Mouse (Mus musculus) myocyte (in vitro differentiated cells): ENCODE data around the gene Dctpp1. TPM values are rescaled to one million over a fixed set of nuclear protein-coding genes. Genes with fewer than 3 reads are reported as not detected.

Experiments
- H3K27me3 ChIP-seq: one replicate; pipeline ENCODE4 v1.6.1; 2011; ENCODE audit not compliant: control insufficient read depth, insufficient read depth, insufficient read length
- H3K36me3 ChIP-seq: one replicate; pipeline ENCODE4 v1.6.1; 2011; ENCODE audit not compliant: control insufficient read depth, insufficient read depth
- H3K4me2 ChIP-seq: one replicate; pipeline ENCODE4 v1.6.1; 2011; ENCODE audit warnings: low read depth, control low read depth
- H3K4me3 ChIP-seq: one replicate; pipeline ENCODE4 v1.5.1; 2011; ENCODE audit warnings: mild to moderate bottlenecking, control low read depth, moderate library complexity
- H3K79me2 ChIP-seq: one replicate; pipeline ENCODE4 v1.6.1; 2011; ENCODE audit not compliant: control insufficient read depth, insufficient read depth
- H3ac ChIP-seq: one replicate; pipeline ENCODE4 v1.6.1; 2011; ENCODE audit not compliant: control insufficient read depth, insufficient read length
- CEBPB ChIP-seq: IDR thresholded peaks from 2 replicates; pipeline ENCODE4 v1.6.1; 2011; ENCODE audit warnings: mild to moderate bottlenecking, moderate library complexity; ENCODE audit not compliant: poor library complexity, insufficient read depth, severe bottlenecking
- E2F4 ChIP-seq: IDR thresholded peaks from one replicate; pipeline ENCODE4 v1.6.1; 2011; ENCODE audit warnings: mild to moderate bottlenecking, control low read depth, moderate library complexity; ENCODE audit not compliant: insufficient read depth
- MAX ChIP-seq: IDR thresholded peaks from one replicate; pipeline ENCODE4 v1.6.1; 2011; ENCODE audit warnings: low read depth, mild to moderate bottlenecking, control low read depth
- MYOD1 ChIP-seq, 3 experiments: IDR thresholded peaks; one replicate each; pipeline ENCODE4 v1.6.1; 2011; ENCODE audit warnings: control low read depth in 2 of 3, low read depth in 2 of 3, mild to moderate bottlenecking in 2 of 3, moderate library complexity in 1 of 3; ENCODE audit not compliant: insufficient read length in 2 of 3, control insufficient read depth in 1 of 3
- MYOG ChIP-seq, 3 experiments: IDR thresholded peaks; one replicate each; pipeline ENCODE4 v1.6.1; 2011; ENCODE audit warnings: control low read depth in 2 of 3, low read depth in 2 of 3, mild to moderate bottlenecking in 2 of 3; ENCODE audit not compliant: insufficient read length in 2 of 3, control insufficient read depth in 1 of 3, insufficient read depth in 1 of 3
- POLR2A ChIP-seq: IDR thresholded peaks from one replicate; pipeline ENCODE4 v1.6.1; 2011; ENCODE audit warnings: low read depth, mild to moderate bottlenecking, control low read depth, moderate library complexity; ENCODE audit not compliant: insufficient read length
- POLR2AphosphoS2 ChIP-seq: IDR thresholded peaks from one replicate; pipeline ENCODE4 v1.6.1; 2011; ENCODE audit warnings: low read depth, control low read depth; ENCODE audit not compliant: insufficient read length
- REST ChIP-seq: IDR thresholded peaks from one replicate; pipeline ENCODE4 v1.6.1; 2011; ENCODE audit warnings: mild to moderate bottlenecking, control low read depth, moderate library complexity; ENCODE audit not compliant: insufficient read depth, insufficient read length
- SRF ChIP-seq: IDR thresholded peaks from one replicate; pipeline ENCODE4 v1.6.1; 2011; ENCODE audit warnings: low read depth; ENCODE audit not compliant: control insufficient read depth, insufficient read length
- TCF12 ChIP-seq: IDR thresholded peaks from one replicate; pipeline ENCODE4 v1.6.1; 2011; ENCODE audit warnings: mild to moderate bottlenecking, control low read depth; ENCODE audit not compliant: poor library complexity, insufficient read depth, severe bottlenecking
- TCF3 ChIP-seq: IDR thresholded peaks from one replicate; pipeline ENCODE4 v1.6.1; 2011; ENCODE audit warnings: low read depth, control low read depth; ENCODE audit not compliant: insufficient read length
- USF1 ChIP-seq: IDR thresholded peaks from one replicate; pipeline ENCODE4 v1.6.1; 2011; ENCODE audit warnings: low read depth, mild to moderate bottlenecking, control low read depth, moderate library complexity
- polyA plus RNA-seq: library from polyadenylated mRNA; unstranded; fragments of >200 nt; fragmentation: generic; extraction: Trizol; gene quantifications from one replicate; pipeline ENCODE4 v1.2.1, GENCODE M21; 2012; ENCODE audit warnings: missing spikeins

Dctpp1 gene
- polyA plus RNA-seq, 1 experiment = 76.9 TPM

GRCm38 (mm10) chr7:127273925-127274789 is 13.6 kb upstream of the Dctpp1 start, which contains the start of gene Sephs2:
Gene Sephs2, minus strand, starts transcription at chr7:127274055.
- peak in 1 of 3 experiments; percentile 3 for TF ChIP-seq MYOD1 (IDR thresholded peaks at IDR 0.05; ENCODE audit: control insufficient read depth in 1 of 3, insufficient read length in 2 of 3, low read depth in 2 of 3)
- TF ChIP-seq TCF3 = no peak
- TF ChIP-seq USF1 = peak; percentile 42
- TF ChIP-seq E2F4 = no peak
- no peak for TF ChIP-seq TCF12
- TF ChIP-seq REST = peak; percentile 20
- TF ChIP-seq MAX = no peak
- peak; percentile 97 for TF ChIP-seq POLR2A
- no peak for TF ChIP-seq MYOG (IDR thresholded peaks at IDR 0.05; ENCODE audit: control insufficient read depth in 1 of 3, insufficient read depth in 1 of 3, insufficient read length in 2 of 3, low read depth in 2 of 3)
- no peak for TF ChIP-seq SRF
- TF ChIP-seq POLR2AphosphoS2 = peak; percentile 93
- 0 out of 2 replicates have a peak, but pooled peaks have one; percentile 45 for TF ChIP-seq CEBPB
- H3ac ChIP-seq = peak within 1 kb of the TSS; percentile 82
- H3K36me3 ChIP-seq = no peaks in the 10 kb centered on the region

GRCm38 (mm10) chr7:127273118-127273923 is 12.8 kb upstream of the Dctpp1 start:
- Histone ChIP-seq H3ac (peak overlapping the region; percentile 82), H3K4me3 (peak overlapping the region; percentile 46), H3K4me2 (peak overlapping the region; percentile 71), H3K36me3 (no peaks in the 10 kb centered on the region), H3K27me3 (no peaks in the 10 kb centered on the region), H3K79me2 (peaks cover 4% of the 10 kb centered on the region)
- TF ChIP-seq USF1 (no peak), MYOG (IDR thresholded peaks at IDR 0.05; ENCODE audit: control insufficient read depth in 1 of 3, insufficient read depth in 1 of 3, insufficient read length in 2 of 3, low read depth in 2 of 3) (no peak), CEBPB (no peak), E2F4 (no peak)

More at GRCm38 (mm10) chr7:127273925-127274789, 13.6 kb upstream of the Dctpp1 start, which contains the start of gene Sephs2:
- H3K79me2 ChIP-seq = peaks cover 4% of the 10 kb centered on the region
- peak within 1 kb of the TSS; percentile 46 for H3K4me3 ChIP-seq
- H3K4me2 ChIP-seq = peak within 1 kb of the TSS; percentile 76
- H3K27me3 ChIP-seq = no peaks in the 10 kb centered on the region

GRCm38 (mm10) chr7:127272566-127272965 is 12.1 kb upstream of the Dctpp1 start:
- Histone ChIP-seq H3ac (no peak overlapping the region), H3K27me3 (no peaks in the 10 kb centered on the region), H3K79me2 (peaks cover 4% of the 10 kb centered on the region), H3K36me3 (no peaks in the 10 kb centered on the region), H3K4me2 (peak overlapping the region; percentile 71), H3K4me3 (peak overlapping the region; percentile 46)
- TF ChIP-seq POLR2AphosphoS2 (no peak), SRF (no peak), MYOG (IDR thresholded peaks at IDR 0.05; ENCODE audit: control insufficient read depth in 1 of 3, insufficient read depth in 1 of 3, insufficient read length in 2 of 3, low read depth in 2 of 3) (no peak), POLR2A (no peak), REST (no peak), TCF12 (no peak), TCF3 (no peak), USF1 (no peak), E2F4 (no peak), MYOD1 (IDR thresholded peaks at IDR 0.05; ENCODE audit: control insufficient read depth in 1 of 3, insufficient read length in 2 of 3, low read depth in 2 of 3) (no peak), MAX (no peak), CEBPB (no peak)

- H3K36me3 ChIP-seq = no peaks in the 10 kb centered on the region
- H3K79me2 ChIP-seq = peaks cover 4% of the 10 kb centered on the region
- no peak overlapping the region for H3K4me3 ChIP-seq
- H3K27me3 ChIP-seq = no peaks in the 10 kb centered on the region
- H3ac ChIP-seq = no peak overlapping the region
- TF ChIP-seq E2F4 = no peak
- no peak for TF ChIP-seq TCF12
- no peak for TF ChIP-seq POLR2A
- TF ChIP-seq POLR2AphosphoS2 = no peak
- no peak for TF ChIP-seq MYOG (IDR thresholded peaks at IDR 0.05; ENCODE audit: control insufficient read depth in 1 of 3, insufficient read depth in 1 of 3, insufficient read length in 2 of 3, low read depth in 2 of 3)
- TF ChIP-seq REST = no peak
- no peak for TF ChIP-seq MYOD1 (IDR thresholded peaks at IDR 0.05; ENCODE audit: control insufficient read depth in 1 of 3, insufficient read length in 2 of 3, low read depth in 2 of 3)
- TF ChIP-seq TCF3 = no peak
- TF ChIP-seq USF1 = no peak
- no peak for TF ChIP-seq MAX
- TF ChIP-seq SRF = no peak
- no peak overlapping the region for H3K4me2 ChIP-seq
These were observed 10.6 kb upstream of the Dctpp1 start for GRCm38 (mm10) chr7:127271093-127271492.
